Mouse (Mus musculus) brain, embryonic 14.5 days (tissue): ENCODE results near the gene Sdk1.

Experiments
- CTCF ChIP-seq: fragments of 200-500 bp; IDR thresholded peaks from 2 replicates; pipeline ENCODE4 v1.5.1; 2012; ENCODE audit warnings: inconsistent platforms, mild to moderate bottlenecking, moderate library complexity, borderline replicate concordance; ENCODE audit not compliant: insufficient read depth, insufficient read length; ENCODE audit errors: extremely low read depth
- POLR2A ChIP-seq: fragments of 200-500 bp; IDR thresholded peaks from 2 replicates; pipeline ENCODE4 v1.6.1; 2012; ENCODE audit warnings: mild to moderate bottlenecking, inconsistent platforms, borderline replicate concordance; ENCODE audit not compliant: poor library complexity, insufficient read depth, insufficient read length, severe bottlenecking; ENCODE audit errors: extremely low read depth

DNA sequence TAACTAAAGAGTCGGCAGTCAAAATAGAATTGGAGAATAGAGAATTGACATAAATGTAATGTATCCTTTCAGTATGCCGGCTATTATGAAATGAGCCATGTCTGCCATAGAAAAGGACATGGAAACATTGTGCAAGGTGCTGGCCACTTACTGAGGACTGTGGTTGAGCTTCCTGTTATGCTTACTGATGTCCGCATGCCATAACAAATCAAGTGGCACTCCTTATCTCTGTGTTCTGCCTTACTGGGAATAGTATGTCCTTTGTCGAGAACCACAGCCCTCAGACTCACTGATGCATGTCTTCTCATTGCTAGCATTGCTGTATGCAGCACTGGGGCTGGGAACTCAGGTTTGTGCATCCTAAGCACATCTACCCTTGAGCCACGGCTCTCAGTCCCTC lies 541.0 kb downstream of the Sdk1 start:
- TF ChIP-seq POLR2A (no peak), CTCF (no peak)
